Mouse (Mus musculus): Measurements from ENCODE around the gene Gm525. TPM values are rescaled to one million over a fixed set of nuclear protein-coding genes. Genes with fewer than 3 reads are reported as not detected.

The Gm525 gene
- polyA plus RNA-seq (2021): not detected

GRCm38 (mm10) chr11:89073541-89073940 is at the start of gene Gm525:
Gene Gm525 (plus strand): TSS chr11:89073841.
- TF ChIP-seq CTCF (IDR thresholded peaks at IDR 0.05): no peak
- no peak for ATAC-seq
- in situ Hi-C loops (cut with MboI; ENCODE audit: low pct_unique_long_range_greater_than_20kb): no loop called here
- POLR2A ChIA-PET: no interaction called here
- H3K27me3 ChIP-seq: no peaks in the 10 kb centered on the region
- CTCF ChIA-PET: interaction anchor here (1.1 kb wide), 1 partner anchor 11 kb away, joined by 7 read pairs; no protein-coding TSS in a partner anchor
- no peak for DNase-seq (ENCODE audit: low read depth, low spot score)

DNA sequence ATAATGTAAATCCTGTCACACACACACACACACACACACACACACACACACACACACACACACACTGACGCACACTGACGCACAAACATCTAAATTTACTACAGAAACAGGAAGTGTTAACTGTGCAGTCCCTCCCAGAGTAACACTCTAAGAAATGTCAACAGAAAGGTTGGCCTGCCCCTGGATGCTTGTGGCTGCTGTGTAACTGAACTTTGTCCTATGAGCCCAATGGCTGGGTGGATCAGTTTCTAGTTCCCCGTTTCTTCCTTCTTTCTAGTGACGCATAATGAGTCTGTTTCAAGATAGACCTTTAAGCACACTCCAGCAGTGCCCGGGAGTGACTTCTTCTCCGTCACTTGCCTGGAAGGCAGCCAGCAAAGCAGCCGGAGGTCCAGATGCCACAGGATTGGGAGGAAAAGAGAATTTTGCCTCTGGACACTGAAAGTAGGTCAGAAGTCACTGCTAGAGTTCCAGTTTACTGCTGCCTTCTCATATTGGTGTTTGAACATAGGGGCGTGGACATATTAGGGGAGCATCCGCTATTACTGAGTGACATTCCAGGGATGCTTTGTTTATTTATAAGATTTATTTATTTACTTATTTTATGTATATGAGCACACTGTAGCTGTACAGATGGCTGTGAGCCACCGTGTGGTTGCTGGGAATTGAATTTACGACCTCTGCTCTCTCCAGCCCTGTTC is 49.3 kb upstream of the Gm525 start:
- in situ Hi-C loops (cut with MboI; ENCODE audit: low pct_unique_long_range_greater_than_20kb): no loop called here
- DNase-seq (ENCODE audit: low read depth, low spot score): peak; percentile 41
- TF ChIP-seq CTCF (IDR thresholded peaks at IDR 0.05): no peak
- ChIA-PET POLR2A (no interaction called here), CTCF (interaction anchor here (1.6 kb wide), 1 partner anchor 31 kb away, joined by 6 read pairs; no protein-coding TSS in a partner anchor)
- no peaks in the 10 kb centered on the region for H3K27me3 ChIP-seq
- peak; percentile 23 for ATAC-seq

- DNase-seq (ENCODE audit: low read depth, low spot score): no peak
Observed at GRCm38 (mm10) chr11:89025603-89026002, 48.0 kb upstream of the Gm525 start.

DNA sequence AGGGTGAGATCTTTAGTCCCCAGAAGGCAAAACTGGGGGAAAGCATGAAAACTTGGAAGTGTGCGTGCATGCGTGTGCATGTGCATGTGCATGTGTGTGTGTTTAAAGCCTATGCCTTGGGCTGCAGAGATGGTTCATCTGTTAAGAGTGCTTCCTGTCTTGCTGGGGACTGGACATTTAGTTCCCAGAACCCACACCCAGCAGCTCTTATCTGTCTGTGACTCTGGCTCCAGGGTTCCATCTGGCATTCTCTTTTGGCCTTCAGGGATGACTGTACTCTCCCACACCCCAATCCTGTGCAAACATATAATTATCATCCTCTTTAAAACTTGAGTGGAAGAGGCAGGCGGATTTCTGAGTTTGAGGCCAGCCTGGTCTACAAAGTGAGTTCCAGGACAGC is 47.5 kb upstream of the Gm525 start:
- POLR2A ChIA-PET: no interaction called here
- ATAC-seq: no peak
- CTCF ChIA-PET: interaction anchor here (0.6 to 1.6 kb wide), 3 partner anchors 11 to 33 kb away, joined by 3 to 6 read pairs (median 5); no protein-coding TSS in a partner anchor
- TF ChIP-seq CTCF (IDR thresholded peaks at IDR 0.05): no peak
- in situ Hi-C loops (cut with MboI; ENCODE audit: low pct_unique_long_range_greater_than_20kb): no loop called here
- DNase-seq (ENCODE audit: low read depth, low spot score): no peak
- no peaks in the 10 kb centered on the region for H3K27me3 ChIP-seq

More at GRCm38 (mm10) chr11:89025603-89026002, 48.0 kb upstream of the Gm525 start:
- ChIA-PET CTCF (interaction anchor here (1.2 to 1.6 kb wide), 2 partner anchors 14 to 32 kb away, joined by 5 to 6 read pairs; no protein-coding TSS in a partner anchor), POLR2A (no interaction called here)
- in situ Hi-C loops (cut with MboI; ENCODE audit: low pct_unique_long_range_greater_than_20kb): no loop called here
- ATAC-seq: no peak
- no peak for TF ChIP-seq CTCF (IDR thresholded peaks at IDR 0.05)
- no peaks in the 10 kb centered on the region for H3K27me3 ChIP-seq

DNA sequence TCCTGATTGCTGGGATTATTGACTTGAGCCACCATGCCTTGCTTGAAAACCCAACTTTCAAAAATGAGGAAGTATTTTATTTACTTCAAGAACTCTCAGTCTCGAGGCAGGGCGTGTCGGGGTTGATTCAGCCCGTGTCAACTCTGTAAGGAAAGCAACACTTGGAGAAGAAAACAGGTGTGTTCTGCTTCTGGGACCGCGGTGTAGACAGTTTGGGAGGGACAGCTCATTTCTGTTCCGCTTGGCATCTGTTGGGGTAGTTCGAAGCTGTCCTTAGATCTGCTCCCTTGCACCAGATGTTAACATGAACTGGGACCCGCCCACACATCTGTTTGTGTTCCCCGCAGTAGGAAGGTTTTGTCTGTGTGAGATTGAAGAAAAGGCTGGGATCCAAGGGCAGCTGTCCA is 45.7 kb upstream of the Gm525 start:
- in situ Hi-C loops (cut with MboI; ENCODE audit: low pct_unique_long_range_greater_than_20kb): no loop called here
- no peak for TF ChIP-seq CTCF (IDR thresholded peaks at IDR 0.05)
- no peak for DNase-seq (ENCODE audit: low read depth, low spot score)
- ATAC-seq: no peak
- no peaks in the 10 kb centered on the region for H3K27me3 ChIP-seq
- CTCF ChIA-PET: interaction anchor here (1.1 to 1.5 kb wide), 3 partner anchors 12 to 31 kb away, joined by 3 to 6 read pairs (median 3); no protein-coding TSS in a partner anchor
- POLR2A ChIA-PET: no interaction called here

DNA sequence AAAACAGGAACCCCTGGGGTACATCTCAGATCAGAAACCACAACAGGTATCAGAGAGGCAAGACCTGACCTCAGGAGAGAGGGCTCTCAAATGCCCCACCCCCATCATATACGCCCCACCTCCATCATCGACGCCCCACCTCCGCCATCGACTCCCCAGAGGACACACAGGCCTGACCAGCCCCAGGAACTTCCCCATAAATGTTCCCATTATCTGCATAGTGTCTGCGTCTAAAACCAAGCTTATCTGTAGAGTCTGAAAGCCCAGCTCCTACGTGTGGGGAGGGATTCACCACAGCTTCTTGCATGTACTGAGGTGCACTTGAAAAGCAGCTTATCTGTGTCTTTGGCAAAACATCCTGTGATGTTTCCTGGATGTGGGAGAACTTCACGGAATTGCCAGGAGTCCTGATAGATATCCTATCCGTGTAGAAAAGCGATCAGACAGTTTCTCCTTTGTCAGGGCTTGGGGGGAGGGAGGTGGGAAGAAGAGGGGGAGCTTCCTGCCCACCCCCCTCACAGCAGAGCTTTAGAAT is 44.7 kb upstream of the Gm525 start:
- ChIA-PET CTCF (interaction anchor here (1.4 to 1.5 kb wide), 2 partner anchors 11 to 14 kb away, joined by 3 to 6 read pairs; no protein-coding TSS in a partner anchor), POLR2A (interaction anchor here (1.0 kb wide), 1 partner anchor 28 kb away, joined by 3 read pairs; no protein-coding TSS in a partner anchor)
- TF ChIP-seq CTCF (IDR thresholded peaks at IDR 0.05): no peak
- no peak for DNase-seq (ENCODE audit: low read depth, low spot score)
- no peaks in the 10 kb centered on the region for H3K27me3 ChIP-seq
- in situ Hi-C loops (cut with MboI; ENCODE audit: low pct_unique_long_range_greater_than_20kb): no loop called here
- no peak for ATAC-seq

GRCm38 (mm10) chr11:89030552-89030951 is 43.1 kb upstream of the Gm525 start:
- ChIA-PET CTCF (interaction anchor here (1.1 to 1.6 kb wide), 2 partner anchors 8 to 9 kb away, joined by 3 read pairs; no protein-coding TSS in a partner anchor), POLR2A (no interaction called here)
- no peaks in the 10 kb centered on the region for H3K27me3 ChIP-seq
- in situ Hi-C loops (cut with MboI; ENCODE audit: low pct_unique_long_range_greater_than_20kb): loop anchor here (10.0 kb wide), 1 partner anchor 46 kb away; no protein-coding TSS in a partner anchor
- TF ChIP-seq CTCF (IDR thresholded peaks at IDR 0.05): no peak
- no peak for DNase-seq (ENCODE audit: low read depth, low spot score)
- no peak for ATAC-seq

- DNase-seq (ENCODE audit: low read depth, low spot score): no peak
- no peak for TF ChIP-seq CTCF (IDR thresholded peaks at IDR 0.05)
- in situ Hi-C loops (cut with MboI; ENCODE audit: low pct_unique_long_range_greater_than_20kb): loop anchor here (10.0 kb wide), 1 partner anchor 46 kb away; no protein-coding TSS in a partner anchor
- ChIA-PET CTCF (no interaction called here), POLR2A (no interaction called here)
- peak; percentile 67 for ATAC-seq
- H3K27me3 ChIP-seq: no peaks in the 10 kb centered on the region
Observed at GRCm38 (mm10) chr11:89031189-89031588, 42.5 kb upstream of the Gm525 start.

DNA sequence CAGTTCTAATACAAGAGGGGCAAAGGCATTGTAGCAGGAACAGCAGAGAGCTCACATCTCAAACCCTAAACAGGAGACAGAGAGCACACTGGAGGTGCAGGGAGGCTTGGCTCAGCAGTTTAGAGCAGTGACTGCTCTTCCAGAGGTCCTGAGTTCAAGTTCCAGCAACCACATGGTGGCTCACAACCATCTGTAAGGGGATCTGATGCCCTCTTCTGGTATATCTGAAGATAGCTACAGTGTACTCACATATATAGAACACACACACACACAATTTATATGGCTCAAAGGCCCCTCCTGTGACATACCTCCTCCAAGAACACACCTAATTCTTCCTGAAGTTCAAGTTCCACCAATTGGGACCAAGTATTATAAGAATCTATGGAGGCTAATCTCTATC is 39.0 kb upstream of the Gm525 start:
- ChIA-PET CTCF (no interaction called here), POLR2A (no interaction called here)
- DNase-seq (ENCODE audit: low read depth, low spot score): no peak
- TF ChIP-seq CTCF (IDR thresholded peaks at IDR 0.05): peak; percentile 15
- ATAC-seq: no peak
- H3K27me3 ChIP-seq: no peaks in the 10 kb centered on the region
- in situ Hi-C loops (cut with MboI; ENCODE audit: low pct_unique_long_range_greater_than_20kb): loop anchor here (10.0 kb wide), 1 partner anchor 50 kb away; no protein-coding TSS in a partner anchor

- ATAC-seq (no peak), DNase-seq (ENCODE audit: low read depth, low spot score) (no peak)
- CTCF ChIA-PET: no interaction called here
- POLR2A ChIA-PET: no interaction called here
- in situ Hi-C loops (cut with MboI; ENCODE audit: low pct_unique_long_range_greater_than_20kb): loop anchor here (10.0 kb wide), 1 partner anchor 51 kb away; no protein-coding TSS in a partner anchor
- H3K27me3 ChIP-seq: no peaks in the 10 kb centered on the region
- no peak for TF ChIP-seq CTCF (IDR thresholded peaks at IDR 0.05)
Observed at GRCm38 (mm10) chr11:89035552-89035951, 38.1 kb upstream of the Gm525 start.

- POLR2A ChIA-PET: no interaction called here
- H3K27me3 ChIP-seq: no peaks in the 10 kb centered on the region
- CTCF ChIA-PET: interaction anchor here (1.2 to 5.5 kb wide), 5 partner anchors 8 to 63 kb away, joined by 3 to 58 read pairs (median 5); no protein-coding TSS in a partner anchor
- in situ Hi-C loops (cut with MboI; ENCODE audit: low pct_unique_long_range_greater_than_20kb): loop anchor here (10.0 kb wide), 1 partner anchor 54 kb away; no protein-coding TSS in a partner anchor
- DNase-seq (ENCODE audit: low read depth, low spot score): no peak
- no peak for ATAC-seq
- no peak for TF ChIP-seq CTCF (IDR thresholded peaks at IDR 0.05)
Observed at GRCm38 (mm10) chr11:89038496-89038895, 35.1 kb upstream of the Gm525 start.
